Mouse (Mus musculus) ES-E14 (cell line): ENCODE results near the gene Hoxa6. TPM values are rescaled to one million over a fixed set of nuclear protein-coding genes. Genes with fewer than 3 reads are reported as not detected.

ENCODE experiments used
- DNase-seq: peaks from one replicate; pipeline ENCODE4 v3.0.0-alpha.2; 2013; ENCODE audit warnings: low read depth, low spot score
- H3K27ac ChIP-seq: 2 replicates; pipeline ENCODE4 v1.5.1; 2012; ENCODE audit warnings: low read depth, mild to moderate bottlenecking, low read length, moderate library complexity, mixed read lengths; ENCODE audit not compliant: poor library complexity, insufficient read depth, severe bottlenecking
- H3K36me3 ChIP-seq: 2 replicates; pipeline ENCODE4 v1.6.1; 2012; ENCODE audit warnings: mild to moderate bottlenecking, low read length, moderate library complexity, mixed read lengths; ENCODE audit not compliant: control insufficient read depth, poor library complexity, insufficient read depth, severe bottlenecking
- H3K4me1 ChIP-seq, 2 experiments: fragments of 150-350 bp in 1 of 2; sonication (generic) in 1 of 2; 2 replicates each; pipeline ENCODE4 v1.6.1; 2012; ENCODE audit warnings: low read length in 2 of 2, mild to moderate bottlenecking in 1 of 2, mixed read lengths in 1 of 2; ENCODE audit not compliant: control insufficient read depth in 2 of 2, insufficient read depth in 2 of 2, poor library complexity in 1 of 2
- H3K4me3 ChIP-seq, 2 experiments: fragments of 150-350 bp in 1 of 2; sonication (generic) in 1 of 2; 2 replicates each; pipeline ENCODE4 v1.5.1; 2012; ENCODE audit warnings: low read length in 2 of 2, low read depth in 1 of 2, mild to moderate bottlenecking in 1 of 2, mixed read lengths in 1 of 2; ENCODE audit not compliant: insufficient read depth in 1 of 2, poor library complexity in 1 of 2, severe bottlenecking in 1 of 2
- H3K9ac ChIP-seq: 2 replicates; pipeline ENCODE4 v1.6.1; 2012; ENCODE audit warnings: low read depth, mild to moderate bottlenecking, low read length, mixed read lengths; ENCODE audit not compliant: poor library complexity, insufficient read depth, severe bottlenecking
- H3K9me3 ChIP-seq: fragments of 150-350 bp; sonication (generic); 2 replicates; pipeline ENCODE4 v1.6.1; 2012; ENCODE audit warnings: low read depth, mild to moderate bottlenecking, low read length; ENCODE audit not compliant: control insufficient read depth, insufficient read depth
- CHD2 ChIP-seq: IDR thresholded peaks from 2 replicates; pipeline ENCODE4 v1.6.1; 2014; ENCODE audit warnings: mild to moderate bottlenecking, low read depth, low read length, inconsistent platforms
- HCFC1 ChIP-seq: IDR thresholded peaks from 2 replicates; pipeline ENCODE4 v1.6.1; 2012; ENCODE audit warnings: low read length, inconsistent platforms, borderline replicate concordance; ENCODE audit not compliant: insufficient read depth
- MAFK ChIP-seq: IDR thresholded peaks from 2 replicates; pipeline ENCODE4 v1.6.1; 2014; ENCODE audit warnings: mild to moderate bottlenecking, low read depth, low read length, inconsistent platforms; ENCODE audit not compliant: insufficient read depth
- ZC3H11A ChIP-seq: IDR thresholded peaks from 2 replicates; pipeline ENCODE4 v1.6.1; 2012; ENCODE audit warnings: low read depth, mild to moderate bottlenecking, inconsistent platforms, low read length, borderline replicate concordance
- ZNF384 ChIP-seq: IDR thresholded peaks from 2 replicates; pipeline ENCODE4 v1.6.1; 2012; ENCODE audit warnings: low read depth, low read length, inconsistent platforms
- in situ Hi-C, 2 experiments: fragments of 600-800 bp; cut with MboI; formaldehyde crosslinking; loops; one replicate each; pipeline ENCODE4 v1.15.1; 2025; ENCODE audit warnings: low sequenced_read_pairs in 2 of 2, inconsistent platforms in 1 of 2; ENCODE audit not compliant: unreplicated experiment in 2 of 2
- total RNA-seq: library from RNA; depleted of rRNA; stranded (reverse); fragments of 300-350 nt; gene quantifications from 2 replicates; pipeline ENCODE4 v1.2.3, GENCODE M21; 2012

The Hoxa6 gene
- total RNA-seq, 1 experiment = not detected

GRCm38 (mm10) chr6:52174968-52175751 is 33.4 kb downstream of the Hoxa6 start:
- Histone ChIP-seq H3K4me3 (peak overlapping the region; percentile 19 to 62; a peak in 3 of 4 replicates), H3K9ac (0 out of 2 replicates have a peak overlapping the region, but pooled peaks have one; percentile 13), H3K4me1 (peaks cover 0 to 2% of the 10 kb centered on the region in 2 experiments; a peak in 2 of 4 replicates), H3K36me3 (no peaks in the 10 kb centered on the region), H3K9me3 (no peaks in the 10 kb centered on the region), H3K27ac (no peak overlapping the region)
- TF ChIP-seq ZC3H11A (no peak), ZNF384 (no peak), HCFC1 (no peak), MAFK (no peak), CHD2 (no peak)
- DNase-seq = no peak
- in situ Hi-C loops = loop anchor here in 1 of 2 experiments (10.0 kb wide), 1 partner anchor 140 kb away; the partner anchor contains the start of gene Evx1

- Histone ChIP-seq H3K27ac (no peak overlapping the region), H3K9me3 (no peaks in the 10 kb centered on the region), H3K4me3 (no peak overlapping the region), H3K4me1 (peaks cover 2 to 3% of the 10 kb centered on the region in 2 experiments; a peak in 1 of 4 replicates), H3K36me3 (no peaks in the 10 kb centered on the region), H3K9ac (no peak overlapping the region)
- in situ Hi-C loops = loop anchor here in 1 of 2 experiments (10.0 kb wide), 1 partner anchor 141 kb away; the partner anchor contains the start of gene Evx1
- DNase-seq = no peak
- TF ChIP-seq MAFK (no peak), HCFC1 (no peak), ZC3H11A (no peak), ZNF384 (no peak), CHD2 (no peak)
Observed at GRCm38 (mm10) chr6:52173648-52174047, 34.9 kb downstream of the Hoxa6 start.

GRCm38 (mm10) chr6:52172501-52172900 is 36.0 kb downstream of the Hoxa6 start:
- H3K27ac ChIP-seq = no peak overlapping the region
- H3K9me3 ChIP-seq = no peaks in the 10 kb centered on the region
- H3K4me3 ChIP-seq = peak overlapping the region; percentile 58 to 61
- H3K4me1 ChIP-seq = peaks cover 2 to 3% of the 10 kb centered on the region in 2 experiments; a peak in 1 of 4 replicates
- DNase-seq = peak; percentile 93
- H3K9ac ChIP-seq = peak overlapping the region; percentile 50; the same call in 1 of the 2 replicates
- in situ Hi-C loops = loop anchor here in 1 of 2 experiments (10.0 kb wide), 1 partner anchor 142 kb away; the partner anchor contains the start of gene Evx1
- no peak for TF ChIP-seq ZNF384
- TF ChIP-seq CHD2 = peak; percentile 63; the same call in 1 of the 2 replicates
- H3K36me3 ChIP-seq = no peaks in the 10 kb centered on the region

GRCm38 (mm10) chr6:52171938-52172337 is 36.6 kb downstream of the Hoxa6 start:
- no peaks in the 10 kb centered on the region for H3K9me3 ChIP-seq

More at GRCm38 (mm10) chr6:52171938-52172337, 36.6 kb downstream of the Hoxa6 start:
- Histone ChIP-seq H3K4me1 (peaks cover 2 to 3% of the 10 kb centered on the region in 2 experiments; a peak in 1 of 4 replicates), H3K9ac (no peak overlapping the region), H3K27ac (no peak overlapping the region), H3K4me3 (peak overlapping the region; percentile 58 to 61), H3K36me3 (no peaks in the 10 kb centered on the region)
- in situ Hi-C loops = loop anchor here in 1 of 2 experiments (10.0 kb wide), 1 partner anchor 143 kb away; the partner anchor contains the start of gene Evx1
- no peak for DNase-seq
- TF ChIP-seq HCFC1 (no peak), CHD2 (no peak), ZC3H11A (no peak), MAFK (no peak), ZNF384 (no peak)
